Mouse (Mus musculus): Measurements from ENCODE around the gene Ankrd27.

Ankrd27 gene

DNA sequence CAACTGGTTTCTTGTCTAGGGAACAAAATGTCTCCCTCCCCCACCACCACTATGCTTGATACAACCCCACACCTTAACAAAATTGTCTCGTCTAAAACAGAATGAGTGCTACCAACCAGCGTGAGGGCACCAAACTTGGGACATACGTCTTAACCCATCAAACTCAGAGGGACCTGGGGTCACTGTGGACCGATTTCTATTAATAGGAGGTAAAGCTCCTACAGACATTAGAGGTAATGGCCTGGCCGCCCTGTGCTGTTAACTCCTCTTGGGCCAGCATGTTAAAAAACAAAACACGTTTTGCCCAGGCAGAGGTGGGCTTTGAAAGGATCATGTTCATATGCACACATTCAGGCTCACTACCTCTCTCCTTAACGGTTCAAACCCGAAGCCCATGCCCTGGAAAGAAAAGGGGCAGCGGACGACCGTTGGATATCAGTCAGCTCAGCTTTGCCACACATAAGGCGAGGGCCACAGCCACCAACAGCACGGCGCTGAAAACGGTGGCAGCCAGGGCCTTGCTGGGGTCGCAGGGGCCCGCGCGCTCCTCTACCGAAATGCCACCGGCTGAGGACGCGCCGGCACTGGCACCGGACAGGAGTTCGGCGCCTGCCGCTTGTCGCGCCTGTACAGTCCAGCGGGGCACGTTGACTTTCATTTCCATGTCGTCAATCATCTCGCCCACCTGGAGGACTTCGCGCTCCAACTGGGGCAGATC lies 1.8 kb upstream of the Ankrd27 start:
- DNase-seq = no peak

DNA sequence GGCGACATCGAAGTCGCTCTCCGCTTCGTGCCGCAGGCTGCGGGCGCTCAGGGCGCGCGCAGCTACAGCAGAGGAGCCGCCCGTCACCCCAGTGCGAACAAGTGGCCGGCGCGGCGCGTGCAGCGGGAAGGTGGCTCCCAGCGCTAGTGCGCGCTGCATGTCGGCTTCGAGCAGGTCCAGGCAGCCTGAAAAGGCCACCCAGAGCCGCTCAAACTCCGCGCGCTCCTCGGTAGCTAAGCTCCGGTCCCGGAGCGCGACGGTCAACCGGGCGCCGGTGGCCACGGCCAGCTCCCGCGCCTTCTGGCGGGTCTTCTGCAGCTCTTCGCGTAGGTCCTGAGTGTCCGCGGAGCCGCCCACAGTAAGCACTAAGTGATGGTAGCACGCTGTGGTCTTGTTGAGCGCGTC lies 1.3 kb upstream of the Ankrd27 start:
- peak; percentile 39 to 64 for DNase-seq

DNA sequence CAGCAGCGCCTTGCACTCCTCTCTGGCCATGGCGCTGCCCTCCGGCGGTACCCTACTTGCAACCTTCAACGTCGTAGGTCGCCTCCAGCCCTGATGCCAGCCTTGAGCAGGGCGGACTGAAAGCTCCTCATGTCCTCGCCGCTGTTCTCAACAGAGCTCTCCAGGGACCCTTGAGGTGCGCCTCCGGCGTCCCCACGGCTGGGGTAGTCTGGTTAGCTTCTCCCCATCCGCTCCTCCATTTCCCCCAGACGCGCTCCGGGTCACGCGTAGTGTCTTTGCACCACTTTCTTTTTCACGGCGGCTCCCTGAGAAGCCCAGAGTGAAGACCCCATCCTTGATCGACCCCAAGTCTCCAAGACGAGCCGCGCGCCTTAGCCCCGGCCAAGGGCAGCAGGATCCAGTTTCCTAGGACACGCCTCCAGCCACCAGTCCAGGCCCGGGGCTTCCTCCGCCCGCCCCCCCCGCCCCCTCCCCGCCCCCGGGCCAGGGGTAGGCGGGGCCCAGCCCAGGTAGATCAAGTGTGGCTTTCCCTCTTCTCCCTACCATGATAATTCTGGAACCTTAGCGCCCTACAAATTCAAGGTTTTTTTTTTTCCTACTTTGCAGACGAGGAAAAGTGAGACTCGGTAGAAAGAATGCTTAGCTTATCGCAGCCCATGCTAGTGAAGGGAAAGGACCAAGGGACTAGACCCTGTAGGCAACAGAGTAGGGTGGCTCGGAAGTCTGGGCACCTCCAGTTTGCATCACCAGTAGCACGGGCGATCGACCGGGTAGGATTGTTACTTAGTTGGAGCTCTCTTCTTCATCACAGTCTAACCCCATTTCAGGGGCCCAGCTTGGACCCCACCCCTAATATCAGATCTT lies 621 bp upstream of the Ankrd27 start, which contains the start of gene Rgs9bp:
Gene Rgs9bp, minus strand, starts transcription at position 392 of the 864 bp plus-strand sequence.
- DNase-seq = peak; percentile 75 to 87

GRCm38 (mm10) chr7:35586906-35587445 lies 932 bp downstream of the Ankrd27 start:
- DNase-seq = no peak

DNA sequence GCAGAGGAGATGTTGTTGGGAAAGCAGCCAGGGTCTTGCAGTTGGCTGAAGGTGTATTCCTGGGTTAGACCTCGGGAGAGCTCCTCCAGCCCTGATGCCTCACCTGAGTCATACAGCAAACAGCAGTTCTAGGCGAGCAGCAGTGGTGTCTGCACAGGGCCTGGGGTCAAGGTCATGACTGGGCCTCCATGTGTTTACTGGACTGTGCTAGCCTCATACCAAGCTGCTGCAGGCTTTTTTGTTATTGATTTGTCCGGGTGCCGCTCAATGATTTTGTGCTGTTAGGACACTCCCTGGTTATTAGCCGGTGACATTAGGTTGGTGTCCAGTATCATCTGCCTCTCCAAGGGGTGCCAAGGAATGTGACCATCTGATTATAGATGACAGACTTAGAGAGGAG lies 1.7 kb downstream of the Ankrd27 start:
- no peak for DNase-seq

DNA sequence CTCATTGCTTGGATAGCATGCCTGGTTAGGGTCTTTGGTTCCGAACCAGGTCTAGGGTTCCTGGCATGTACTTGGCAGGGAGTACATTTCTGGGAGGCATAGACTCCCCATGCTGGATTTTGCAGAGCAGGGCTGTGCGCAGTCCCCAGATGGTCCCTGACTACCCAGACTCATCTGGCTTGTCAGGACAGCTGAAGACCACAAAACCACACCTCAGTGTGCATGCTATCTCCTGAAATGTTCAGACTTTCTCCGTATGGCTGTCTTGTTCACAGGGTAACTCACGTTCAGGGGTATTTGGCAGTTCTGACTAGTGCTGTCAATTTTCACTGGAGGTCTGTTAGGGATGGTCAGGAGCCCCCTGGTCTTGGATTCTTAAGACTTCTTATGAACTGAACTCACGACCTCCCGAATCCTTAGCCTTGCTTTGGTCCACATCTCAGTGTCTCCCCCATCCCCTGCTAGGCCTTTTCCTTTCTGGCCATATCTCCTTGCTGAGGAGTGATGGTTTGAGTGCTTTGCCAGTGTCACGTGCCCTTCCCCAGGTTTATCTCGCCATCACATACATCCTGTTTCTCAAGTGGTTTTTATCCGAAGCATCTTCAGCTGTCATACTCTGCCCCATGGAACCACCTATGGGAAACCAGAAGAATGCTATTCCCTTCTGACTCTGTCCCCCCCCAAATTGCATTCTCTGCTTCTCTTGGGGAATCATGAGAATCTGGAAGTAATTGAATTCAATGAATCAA lies 2.8 kb downstream of the Ankrd27 start:
- DNase-seq = no peak

GRCm38 (mm10) chr7:35589485-35589884 lies 3.4 kb downstream of the Ankrd27 start:
- DNase-seq = no peak

- peak in 1 of 2 experiments; percentile 6 for DNase-seq
These were observed 4.7 kb downstream of the Ankrd27 start for GRCm38 (mm10) chr7:35590731-35591191.

- no peak for DNase-seq
These were observed 8.3 kb downstream of the Ankrd27 start for GRCm38 (mm10) chr7:35594311-35594710.

- DNase-seq = no peak
These were observed 13.4 kb downstream of the Ankrd27 start for GRCm38 (mm10) chr7:35599492-35599891.

GRCm38 (mm10) chr7:35600031-35600430 lies 14.0 kb downstream of the Ankrd27 start:
- DNase-seq = no peak

- no peak for DNase-seq
These were observed 15.1 kb downstream of the Ankrd27 start for GRCm38 (mm10) chr7:35601106-35601505.

DNA sequence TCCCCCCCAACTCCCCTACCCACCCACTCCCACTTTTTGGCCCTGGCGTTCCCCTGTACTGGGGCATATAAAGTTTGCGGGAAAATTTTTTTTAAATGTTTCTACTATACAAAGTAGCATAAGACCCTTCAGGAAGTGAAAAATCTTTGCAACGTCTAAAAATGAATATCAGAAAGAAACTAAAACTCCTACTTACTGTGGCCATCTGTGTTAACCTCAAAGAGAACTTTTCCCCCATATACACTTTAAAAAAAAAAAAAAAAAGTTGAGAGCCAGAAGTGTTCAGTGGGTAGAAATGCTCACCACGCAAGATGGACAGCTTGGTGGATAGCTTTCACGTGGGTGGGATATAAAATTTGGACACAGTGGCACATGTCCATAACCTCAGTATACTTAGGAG lies 16.7 kb downstream of the Ankrd27 start:
- DNase-seq = no peak

DNA sequence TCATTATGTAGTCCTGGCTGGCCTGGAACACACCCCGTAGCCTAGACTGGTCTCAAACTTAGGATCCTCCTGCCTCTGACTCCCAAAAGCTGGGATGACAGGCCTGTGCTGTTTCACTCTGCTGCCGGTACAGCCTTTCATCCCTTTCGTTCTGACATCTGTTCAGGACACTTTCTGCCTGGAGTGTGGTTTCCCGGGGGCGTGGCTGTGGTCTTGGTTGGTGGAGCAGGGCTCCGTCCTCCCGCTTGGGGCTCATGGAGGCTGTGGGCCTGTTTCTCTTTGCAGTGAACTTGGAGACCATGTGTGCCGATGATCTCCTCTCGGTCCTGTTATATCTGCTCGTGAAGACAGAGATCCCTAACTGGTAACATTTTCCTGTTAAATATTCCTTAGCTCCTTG lies 20.8 kb downstream of the Ankrd27 start:
- no peak for DNase-seq

GRCm38 (mm10) chr7:35609245-35609644 lies 23.2 kb downstream of the Ankrd27 start:
- no peak for DNase-seq

GRCm38 (mm10) chr7:35617513-35617912 lies 31.5 kb downstream of the Ankrd27 start:
- no peak for DNase-seq

- no peak for DNase-seq
These were observed 36.6 kb downstream of the Ankrd27 start for GRCm38 (mm10) chr7:35622626-35623025.

- no peak for DNase-seq
These were observed 40.0 kb downstream of the Ankrd27 start for GRCm38 (mm10) chr7:35626038-35626437.

DNA sequence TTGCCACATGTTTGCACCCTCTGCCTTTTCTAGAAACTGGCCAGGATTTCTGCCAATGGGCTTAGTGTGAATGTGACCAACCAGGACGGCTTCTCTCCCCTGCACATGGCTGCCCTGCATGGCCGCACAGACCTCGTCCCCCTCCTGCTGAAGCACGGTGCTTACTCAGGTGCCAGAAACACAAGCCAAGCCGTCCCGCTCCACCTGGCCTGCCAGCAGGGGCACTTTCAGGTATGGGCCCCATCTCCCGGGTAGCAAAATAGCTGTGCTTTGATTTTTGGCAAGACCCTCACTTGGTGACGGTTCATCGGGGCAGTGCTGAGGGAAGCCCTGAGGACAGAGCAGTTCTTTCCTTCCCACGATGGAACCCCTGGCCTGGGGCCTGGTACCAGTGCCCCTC lies 41.3 kb downstream of the Ankrd27 start:
- DNase-seq = peak in 1 of 2 experiments; percentile 49

DNA sequence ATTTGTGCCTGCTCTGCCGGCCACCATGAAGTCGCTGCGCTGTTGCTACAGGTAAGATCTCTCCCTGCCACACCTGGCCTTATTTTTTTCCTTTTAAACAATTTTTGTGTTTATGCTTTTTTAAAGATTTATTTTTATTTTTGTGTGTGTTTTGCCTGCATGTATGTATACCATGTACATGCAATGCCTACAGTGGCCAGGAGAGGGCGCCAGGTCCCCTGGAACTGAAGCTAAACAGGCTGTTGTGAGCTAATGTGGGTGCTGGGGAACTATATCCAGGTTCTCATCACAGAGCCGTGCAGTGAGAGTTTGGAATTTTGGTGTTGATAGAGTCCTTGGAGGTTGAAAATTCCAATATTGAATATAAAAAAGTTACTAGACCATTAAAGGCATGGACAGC lies 42.5 kb downstream of the Ankrd27 start:
- DNase-seq = peak in 1 of 2 experiments; percentile 47

GRCm38 (mm10) chr7:35636229-35636628 lies 50.2 kb downstream of the Ankrd27 start:
- peak in 1 of 2 experiments; percentile 64 for DNase-seq

- no peak for DNase-seq
These were observed 50.8 kb downstream of the Ankrd27 start for GRCm38 (mm10) chr7:35636874-35637273.

DNA sequence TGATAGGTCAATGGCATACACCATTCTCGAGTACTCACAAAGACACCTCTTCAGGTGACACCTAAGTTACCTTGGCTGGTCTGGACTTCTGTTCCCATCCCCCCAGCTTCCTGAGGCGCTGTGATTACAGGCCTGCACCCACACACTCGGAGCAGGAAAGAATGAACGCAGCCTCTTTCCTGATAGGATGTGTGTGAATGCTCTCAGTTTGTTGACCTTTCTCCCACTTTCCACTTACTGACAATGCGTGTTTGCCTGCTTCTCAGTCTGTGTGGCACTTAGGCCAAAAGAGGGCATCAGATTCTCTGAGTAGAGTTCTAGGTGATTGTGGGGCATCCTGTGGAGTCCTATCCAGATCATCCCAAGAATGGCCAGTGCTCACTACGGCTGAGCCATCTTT lies 54.0 kb downstream of the Ankrd27 start:
- DNase-seq = no peak
